Mouse (Mus musculus) ES-CJ7 (cell line): ENCODE data around the gene Cfap65.

Experiments used
- DNase-seq: peaks from one replicate; pipeline ENCODE4 v3.0.0; 2011; ENCODE audit warnings: low read depth, low spot score

Cfap65 gene

DNA sequence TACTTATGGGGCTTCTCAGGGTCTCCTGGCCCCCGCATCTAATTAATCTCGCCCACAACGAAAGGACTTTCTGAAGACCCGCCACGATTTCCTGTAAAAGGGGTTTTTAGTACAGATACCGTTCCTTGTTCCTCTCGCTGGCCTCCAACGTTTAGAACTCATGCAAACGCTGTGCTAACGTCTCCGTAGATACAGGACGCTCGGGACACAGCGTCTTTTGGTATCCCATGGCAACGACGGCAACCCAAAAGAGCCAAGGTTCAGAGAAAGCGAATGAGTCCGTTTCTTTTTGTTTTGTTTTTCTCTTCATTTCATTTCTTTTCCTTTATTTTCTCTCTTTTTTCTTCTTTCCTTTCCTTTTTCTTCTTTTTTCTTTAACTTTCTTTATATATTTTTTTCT lies at the start of gene Cfap65:
TSS of gene Cfap65 (minus strand) at position 198 of the 400 bp plus-strand sequence.
- DNase-seq = peak; percentile 84

- no peak for DNase-seq
Measured at GRCm38 (mm10) chr1:74977001-74977400, 41.6 kb upstream of the Cfap65 start.

GRCm38 (mm10) chr1:74975936-74976335 lies 40.5 kb upstream of the Cfap65 start:
- DNase-seq = no peak

- DNase-seq = peak; percentile 37
Measured at GRCm38 (mm10) chr1:74973590-74973989, 38.2 kb upstream of the Cfap65 start.

- no peak for DNase-seq
Measured at GRCm38 (mm10) chr1:74971353-74972050, 36.1 kb upstream of the Cfap65 start.

GRCm38 (mm10) chr1:74967962-74968580 lies 32.7 kb upstream of the Cfap65 start:
- no peak for DNase-seq

DNA sequence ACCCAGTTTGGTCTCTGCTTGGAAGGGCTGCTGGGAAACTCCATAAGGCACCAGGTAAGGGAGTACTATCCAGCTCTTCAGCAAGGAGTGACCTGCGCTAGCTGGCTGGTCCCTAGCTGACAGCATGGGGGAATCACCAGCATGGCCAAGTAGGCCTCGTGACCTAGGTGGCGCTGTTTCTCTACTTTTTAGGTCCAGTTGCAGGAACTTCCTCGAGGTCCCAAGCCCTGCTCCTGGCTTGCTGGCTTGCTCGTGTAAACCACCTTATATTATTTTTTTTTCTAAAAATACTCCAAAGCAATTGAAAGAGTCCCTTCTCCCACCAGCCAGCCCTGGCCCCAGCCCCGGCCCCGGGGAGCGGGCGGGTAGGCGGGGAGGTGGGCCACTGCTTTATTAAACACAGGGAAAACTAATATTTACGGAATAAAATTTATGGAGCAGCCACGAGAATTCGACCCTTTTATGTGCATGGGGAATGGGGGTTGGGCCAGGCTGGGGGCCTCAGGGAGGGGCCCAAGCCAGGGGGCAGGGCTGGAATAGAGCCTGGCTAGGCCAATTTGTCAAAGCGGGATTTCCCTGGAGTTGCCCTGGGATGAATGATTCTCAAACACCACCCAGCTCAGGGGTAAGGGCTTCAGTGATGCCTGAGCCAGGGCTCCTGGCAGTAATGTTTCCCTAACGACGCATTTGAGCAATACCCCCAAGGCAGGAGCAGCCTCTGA lies 29.3 kb upstream of the Cfap65 start:
- peak; percentile 91 for DNase-seq

- DNase-seq = no peak
Measured at GRCm38 (mm10) chr1:74962853-74963227, 27.4 kb upstream of the Cfap65 start.

GRCm38 (mm10) chr1:74962126-74962852 lies 26.9 kb upstream of the Cfap65 start:
- DNase-seq = no peak

DNA sequence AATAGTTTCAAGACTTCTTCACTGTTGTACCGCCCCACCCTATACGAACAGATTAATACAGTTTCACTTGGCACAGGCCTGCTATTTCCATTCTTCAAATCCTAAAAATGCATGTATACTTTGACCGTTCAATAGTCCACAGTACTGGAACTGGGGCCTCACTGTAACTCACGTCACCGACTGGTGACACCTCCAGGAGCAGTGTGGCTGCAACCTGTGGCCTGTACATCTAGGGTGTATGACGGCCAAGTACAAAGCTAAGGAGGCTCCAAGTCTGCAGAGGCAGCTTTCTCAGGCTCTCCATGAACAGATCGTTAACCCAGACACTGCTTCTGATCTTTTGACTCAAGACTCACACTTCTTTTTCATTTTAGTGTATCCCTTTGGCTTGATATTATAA lies 26.3 kb upstream of the Cfap65 start:
- DNase-seq = no peak

DNA sequence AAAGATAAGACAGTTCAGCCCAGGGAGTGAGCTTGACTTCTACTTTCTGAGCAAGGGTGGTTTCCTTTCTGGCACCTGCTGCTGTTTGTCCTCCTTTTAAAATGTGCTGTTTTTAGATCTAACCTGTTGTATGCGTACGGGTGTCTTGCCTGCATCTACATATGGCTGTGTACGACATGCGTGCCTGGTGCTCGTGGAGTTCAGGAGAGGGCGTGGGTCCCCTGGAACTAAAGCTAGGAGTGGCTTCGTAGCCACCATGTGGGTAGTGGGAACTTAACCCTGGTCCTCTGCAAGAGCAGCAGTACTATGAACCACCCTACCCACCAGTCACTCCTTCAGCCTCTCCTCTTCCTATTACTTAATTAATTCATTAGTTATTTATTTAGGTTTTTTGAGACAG lies 24.7 kb upstream of the Cfap65 start:
- DNase-seq = no peak

- no peak for DNase-seq
Measured at GRCm38 (mm10) chr1:74951556-74952210, 16.3 kb upstream of the Cfap65 start, which contains the start of gene Ihh. Gene Ihh (minus strand): TSS chr1:74951672.

- DNase-seq = peak; percentile 55
Measured at GRCm38 (mm10) chr1:74950576-74951490, 15.4 kb upstream of the Cfap65 start.

- DNase-seq = peak; percentile 56
Measured at GRCm38 (mm10) chr1:74950066-74950465, 14.7 kb upstream of the Cfap65 start.

DNA sequence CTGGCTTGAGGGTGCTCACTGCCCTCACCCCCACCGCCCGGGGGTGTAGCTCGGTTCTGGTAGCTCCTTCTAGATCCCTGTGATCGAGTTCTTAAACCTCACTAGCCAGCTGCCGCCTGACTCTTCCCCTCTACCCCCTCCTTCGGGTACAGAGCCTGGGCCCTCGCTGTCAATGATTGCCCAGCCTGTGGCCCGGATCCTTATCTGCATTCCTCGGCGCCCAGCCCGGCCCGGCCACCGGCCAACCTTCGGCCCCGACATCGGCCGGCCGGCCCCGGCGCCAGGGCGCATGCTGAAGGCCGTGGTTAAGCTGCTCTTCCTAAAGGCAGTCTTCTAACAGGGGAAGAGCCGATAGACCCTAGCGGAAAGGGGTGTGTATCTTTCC lies 14.3 kb upstream of the Cfap65 start:
- DNase-seq = no peak

- peak; percentile 81 for DNase-seq
Measured at GRCm38 (mm10) chr1:74948784-74949665, 13.6 kb upstream of the Cfap65 start.

GRCm38 (mm10) chr1:74947986-74948670 lies 12.7 kb upstream of the Cfap65 start:
- no peak for DNase-seq

- no peak for DNase-seq
Measured at GRCm38 (mm10) chr1:74941651-74942360, 6.4 kb upstream of the Cfap65 start.
